Mouse (Mus musculus) E14TG2a.4 (cell line): ENCODE data around the gene Rtf2.
A peak's percentile ranks its signal among the peaks of the same experiment; 100 is the strongest.

ENCODE experiments used
- H3K27me3 ChIP-seq: 2 replicates; pipeline ENCODE4 v1.6.1; 2014; ENCODE audit warnings: low read length, control low read depth; ENCODE audit not compliant: insufficient read depth
- H3K36me3 ChIP-seq: 2 replicates; pipeline ENCODE4 v1.6.1; 2014; ENCODE audit warnings: low read length, control low read depth; ENCODE audit not compliant: insufficient read depth
- H3K4me1 ChIP-seq: replicated peaks from 2 replicates; pipeline ENCODE4 v1.6.1; 2014; ENCODE audit warnings: low read depth, low read length, control low read depth
- H3K4me3 ChIP-seq: replicated peaks from 2 replicates; pipeline ENCODE4 v1.5.1; 2014; ENCODE audit warnings: mild to moderate bottlenecking, low read length
- H3K9me3 ChIP-seq: 2 replicates; pipeline ENCODE4 v1.6.1; 2014; ENCODE audit warnings: low read length, control low read depth
- CTCF ChIP-seq: conservative IDR thresholded peaks from 2 replicates; pipeline ENCODE4 v1.5.1; 2014; ENCODE audit warnings: low read length
- NANOG ChIP-seq: IDR thresholded peaks from 2 replicates; pipeline ENCODE4 v1.6.1; 2014; ENCODE audit warnings: borderline replicate concordance, low read length, mixed read lengths
- POU5F1 ChIP-seq: IDR thresholded peaks from 2 replicates; pipeline ENCODE4 v1.6.1; 2014; ENCODE audit warnings: low read length, borderline replicate concordance

Rtf2 gene

DNA sequence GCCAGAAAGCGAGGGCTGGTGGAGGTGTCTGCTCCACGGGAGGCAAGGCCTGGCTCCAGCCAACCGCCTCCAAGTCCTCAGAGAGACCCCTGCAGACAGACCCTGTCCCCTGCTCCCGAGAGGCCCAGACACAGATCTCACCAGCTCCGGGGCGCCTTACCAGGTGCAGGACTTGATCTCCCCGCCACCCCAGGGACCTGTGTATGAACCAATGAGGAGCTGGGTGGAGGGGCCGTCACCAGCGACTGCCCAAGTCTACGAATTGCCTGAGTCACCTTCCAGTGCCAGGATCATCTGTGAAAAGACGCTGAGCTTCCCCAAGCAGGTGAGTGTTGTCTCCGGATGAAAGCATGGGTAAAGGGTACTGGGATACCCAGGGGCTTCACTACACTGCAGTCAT is 24.1 kb upstream of the Rtf2 start:
- TF ChIP-seq POU5F1 (no peak), CTCF (no peak), NANOG (no peak)

DNA sequence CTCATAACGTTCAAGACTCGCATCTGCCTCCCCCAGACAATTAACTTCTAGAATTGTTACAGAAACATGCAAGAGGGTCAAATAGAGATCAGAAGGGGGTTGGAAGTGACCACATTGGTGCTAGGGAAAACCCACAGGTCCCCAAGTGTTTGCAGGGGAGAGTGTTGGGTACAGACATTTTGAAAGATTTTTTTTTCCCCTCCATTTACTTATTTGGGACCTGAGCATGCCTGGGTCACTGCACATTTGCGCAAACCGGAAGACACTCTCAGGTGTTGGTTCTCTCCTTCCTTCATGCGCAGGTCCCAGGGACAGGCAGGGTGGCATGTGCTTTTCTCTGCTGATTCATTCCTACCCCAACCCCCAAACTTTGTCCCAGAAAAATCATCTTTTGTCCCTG is 23.5 kb upstream of the Rtf2 start:
- H3K27me3 ChIP-seq, result no peaks in the 10 kb centered on the region
- no peak overlapping the region for H3K4me3 ChIP-seq
- H3K9me3 ChIP-seq, result no peaks in the 10 kb centered on the region
- TF ChIP-seq POU5F1 (no peak), CTCF (no peak), NANOG (no peak)
- H3K4me1 ChIP-seq, result peaks cover 36% of the 10 kb centered on the region
- H3K36me3 ChIP-seq, result peaks cover 10% of the 10 kb centered on the region; the same call in 1 of the 2 replicates

More for the DNA sequence above, 24.1 kb upstream of the Rtf2 start:
- Histone ChIP-seq H3K36me3 (peaks cover 10% of the 10 kb centered on the region; the same call in 1 of the 2 replicates), H3K4me3 (no peak overlapping the region), H3K4me1 (peaks cover 36% of the 10 kb centered on the region), H3K9me3 (no peaks in the 10 kb centered on the region), H3K27me3 (no peaks in the 10 kb centered on the region)

DNA sequence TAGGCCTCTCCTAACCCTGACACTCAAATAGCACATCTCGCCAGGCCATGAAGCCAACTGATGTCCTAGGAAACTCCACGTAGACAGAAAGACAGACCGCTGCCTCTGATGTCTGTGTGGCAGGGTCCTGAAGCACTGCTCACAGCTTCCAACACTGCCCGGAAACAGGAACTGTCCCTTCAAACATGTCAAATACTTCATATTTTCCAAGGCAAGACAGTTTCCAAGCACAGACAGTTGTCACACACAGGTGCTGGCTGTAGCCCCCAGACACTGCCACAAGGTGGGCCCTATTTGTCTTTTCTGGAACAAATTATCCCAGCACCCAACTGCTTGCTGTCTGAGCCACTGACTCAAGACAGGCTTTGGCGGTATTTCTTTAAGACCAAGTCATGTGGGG is 22.1 kb upstream of the Rtf2 start:
- peaks cover 38% of the 10 kb centered on the region for H3K4me1 ChIP-seq
- no peak for TF ChIP-seq NANOG
- TF ChIP-seq CTCF, result no peak
- TF ChIP-seq POU5F1, result no peak
- no peaks in the 10 kb centered on the region for H3K9me3 ChIP-seq
- H3K36me3 ChIP-seq, result peaks cover 10% of the 10 kb centered on the region; the same call in 1 of the 2 replicates
- no peak overlapping the region for H3K4me3 ChIP-seq
- H3K27me3 ChIP-seq, result no peaks in the 10 kb centered on the region

DNA sequence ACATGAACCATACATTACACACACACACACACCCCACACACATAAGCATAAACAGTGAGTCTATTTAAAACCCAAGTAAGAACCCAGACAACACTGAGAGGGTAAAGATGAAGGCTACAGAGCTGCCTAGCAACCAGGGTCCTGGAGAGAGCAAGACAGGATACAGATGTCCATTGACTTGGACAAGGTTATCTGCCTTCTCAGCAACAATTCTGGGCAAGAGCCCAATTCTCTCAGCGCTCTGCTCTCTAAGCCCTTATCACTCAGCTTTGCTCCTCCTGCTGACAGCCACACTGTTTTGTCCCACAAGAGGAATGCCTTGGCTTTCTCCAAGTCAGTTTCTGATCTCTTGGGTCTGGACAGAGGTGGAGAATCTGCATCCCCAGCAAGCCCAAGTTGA is 9.7 kb upstream of the Rtf2 start:
- no peak overlapping the region for H3K4me3 ChIP-seq
- peaks cover 50% of the 10 kb centered on the region for H3K36me3 ChIP-seq
- H3K27me3 ChIP-seq, result no peaks in the 10 kb centered on the region
- peaks cover 3% of the 10 kb centered on the region for H3K4me1 ChIP-seq
- no peaks in the 10 kb centered on the region for H3K9me3 ChIP-seq
- no peak for TF ChIP-seq CTCF
- TF ChIP-seq NANOG, result no peak
- TF ChIP-seq POU5F1, result no peak

DNA sequence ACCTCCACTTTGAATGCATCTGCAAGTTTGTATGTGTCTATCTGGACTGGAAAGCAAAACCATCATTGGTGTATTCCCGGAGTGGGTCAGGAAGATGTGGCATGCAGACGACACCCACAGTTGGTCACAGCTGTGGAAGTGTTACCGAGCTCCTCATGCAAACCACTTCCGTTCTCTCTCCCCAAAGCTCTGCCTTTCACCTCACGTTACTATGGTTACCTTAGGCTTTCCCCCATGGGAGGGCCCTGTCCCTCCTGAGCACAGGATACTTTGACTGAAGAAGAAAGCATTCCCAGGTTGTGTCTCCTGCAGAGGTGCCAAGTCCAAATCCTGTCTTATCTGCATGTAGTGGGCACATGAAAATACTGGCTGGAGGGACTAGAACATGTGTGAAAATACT is 6.6 kb upstream of the Rtf2 start:
- Histone ChIP-seq H3K27me3 (no peaks in the 10 kb centered on the region), H3K4me1 (peaks cover 6% of the 10 kb centered on the region), H3K4me3 (no peak overlapping the region), H3K9me3 (no peaks in the 10 kb centered on the region), H3K36me3 (peaks cover 27% of the 10 kb centered on the region; the same call in 1 of the 2 replicates)
- TF ChIP-seq POU5F1 (no peak), NANOG (no peak), CTCF (no peak)

DNA sequence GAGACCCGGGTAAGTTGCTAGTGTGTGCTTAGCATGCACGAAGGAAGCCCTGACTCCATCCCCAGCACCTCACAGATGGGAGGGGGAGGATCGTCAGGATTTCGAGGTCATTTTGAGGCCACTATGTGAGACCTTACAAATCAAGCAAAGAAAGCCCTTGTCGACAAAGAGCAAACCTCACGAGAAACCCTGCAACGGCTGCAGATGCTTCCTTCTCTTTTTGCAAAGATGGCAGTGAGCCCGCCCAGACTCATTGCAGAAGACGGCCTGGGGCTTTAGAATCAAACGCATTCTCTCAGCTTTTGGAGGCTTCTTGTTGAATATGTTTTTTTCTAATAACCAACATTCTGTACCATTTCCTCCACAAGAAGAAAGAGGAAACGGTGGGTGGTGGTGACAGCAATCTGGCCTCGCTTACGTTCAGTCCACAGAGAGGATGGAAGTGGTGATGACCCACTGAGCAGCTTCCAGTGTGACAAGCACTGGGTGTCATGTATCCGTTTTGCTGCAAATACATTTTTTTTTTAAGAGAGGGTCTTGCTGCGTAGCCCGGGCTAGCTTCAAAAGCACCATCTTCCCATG is 2.9 kb upstream of the Rtf2 start:
- H3K4me1 ChIP-seq, result peaks cover 26% of the 10 kb centered on the region
- no peak overlapping the region for H3K4me3 ChIP-seq
- H3K36me3 ChIP-seq, result peaks cover 3% of the 10 kb centered on the region; the same call in 1 of the 2 replicates
- H3K27me3 ChIP-seq, result no peaks in the 10 kb centered on the region
- no peak for TF ChIP-seq POU5F1
- no peak for TF ChIP-seq NANOG
- no peak for TF ChIP-seq CTCF
- H3K9me3 ChIP-seq, result no peaks in the 10 kb centered on the region

DNA sequence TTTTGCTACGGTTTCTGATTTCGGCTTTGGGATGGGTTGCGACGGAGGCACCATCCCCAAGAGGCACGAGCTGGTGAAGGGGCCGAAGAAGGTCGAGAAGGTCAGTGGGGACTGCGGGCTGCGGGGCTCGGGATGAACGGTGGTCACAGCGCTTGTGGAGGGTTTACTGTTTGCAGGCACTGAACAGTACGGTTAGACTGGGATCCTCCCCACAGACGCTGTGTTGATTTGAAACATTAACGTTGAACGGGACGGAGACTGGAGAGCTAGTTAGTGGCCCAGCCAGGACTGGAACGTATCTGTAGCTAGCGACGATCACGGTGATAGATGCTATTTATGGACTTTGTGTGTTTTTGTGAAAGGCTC is 267 bp downstream of the Rtf2 start:
- no peaks in the 10 kb centered on the region for H3K27me3 ChIP-seq
- H3K4me1 ChIP-seq, result peaks cover 27% of the 10 kb centered on the region
- H3K4me3 ChIP-seq, result peak overlapping the region; percentile 92
- no peaks in the 10 kb centered on the region for H3K9me3 ChIP-seq
- no peak for TF ChIP-seq CTCF
- no peak for TF ChIP-seq NANOG
- TF ChIP-seq POU5F1, result no peak
- H3K36me3 ChIP-seq, result peaks cover 16% of the 10 kb centered on the region

DNA sequence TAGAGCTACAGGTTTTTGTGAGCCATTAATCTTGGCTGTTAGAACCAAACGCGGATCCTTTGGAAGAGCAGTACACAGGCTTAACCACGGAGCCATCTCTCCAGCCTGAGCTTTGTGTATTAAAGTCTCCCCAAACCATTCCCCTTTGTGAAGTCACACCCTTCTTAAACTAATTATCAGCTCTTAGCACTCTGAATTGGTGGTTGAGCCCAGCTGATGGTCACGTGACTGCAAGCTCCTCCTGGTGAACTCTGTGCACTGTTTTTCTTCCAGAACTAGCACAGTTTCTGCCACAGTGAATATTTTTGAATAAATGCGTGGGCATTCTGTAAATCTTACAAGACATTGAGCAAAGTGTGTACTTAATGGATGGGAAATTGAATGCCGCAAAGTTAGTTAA is 820 bp downstream of the Rtf2 start:
- no peak for TF ChIP-seq NANOG
- no peak for TF ChIP-seq POU5F1
- TF ChIP-seq CTCF, result no peak
- H3K9me3 ChIP-seq, result no peaks in the 10 kb centered on the region
- peaks cover 22% of the 10 kb centered on the region for H3K36me3 ChIP-seq
- no peaks in the 10 kb centered on the region for H3K27me3 ChIP-seq
- peak overlapping the region; percentile 92 for H3K4me3 ChIP-seq
- peaks cover 27% of the 10 kb centered on the region for H3K4me1 ChIP-seq

DNA sequence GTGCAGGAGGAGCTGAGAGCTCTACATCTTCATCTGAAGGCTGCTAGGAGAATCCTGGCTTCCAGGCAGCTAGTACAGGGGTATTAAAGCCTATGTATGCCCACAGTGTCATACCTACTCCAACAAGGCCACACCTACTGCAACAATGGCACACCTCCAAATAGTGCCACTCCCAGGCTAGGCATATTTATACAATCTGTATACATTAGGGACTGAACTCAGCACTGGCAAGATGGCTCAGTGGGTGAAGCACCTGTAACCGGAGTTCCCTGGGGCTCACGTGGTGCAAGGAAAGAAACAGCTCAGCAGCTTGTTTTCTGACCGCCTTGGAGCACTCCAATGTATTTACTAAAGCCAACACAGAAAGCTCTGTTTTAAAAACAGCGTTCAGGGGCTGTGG is 5.3 kb downstream of the Rtf2 start:
- H3K36me3 ChIP-seq, result peaks cover 66% of the 10 kb centered on the region
- H3K9me3 ChIP-seq, result no peaks in the 10 kb centered on the region
- H3K27me3 ChIP-seq, result no peaks in the 10 kb centered on the region
- TF ChIP-seq POU5F1 (no peak), CTCF (no peak), NANOG (no peak)
- H3K4me1 ChIP-seq, result peaks cover 27% of the 10 kb centered on the region
- no peak overlapping the region for H3K4me3 ChIP-seq
